Mouse (Mus musculus): Measurements from ENCODE around the gene Efna1. TPM values are rescaled to one million over a fixed set of nuclear protein-coding genes. Genes with fewer than 3 reads are reported as not detected.
A peak's percentile ranks its signal among the peaks of the same experiment; 100 is the strongest.

Gene Efna1
- 10 to 100 TPM in 1 of 2 experiments, 1 to 10 TPM in 1; 7.9 to 13.1 TPM for total RNA-seq (2021)
- long read RNA-seq, experiment 1, transcript Efna1-201 (5 exons, 1,480 nt), result major isoform, 9 of 10 reads
- long read RNA-seq, experiment 1, partial matches to known transcripts, result 0 of 10 reads
- long read RNA-seq, experiment 1, other reads (novel, unspliced or antisense), result 1 of 10 reads
- long read RNA-seq, experiment 2, transcript Efna1-201 (5 exons, 1,480 nt), result major isoform, 17 of 17 reads
- long read RNA-seq, experiment 2, partial matches to known transcripts, result 0 of 17 reads
- long read RNA-seq, experiment 2, other reads (novel, unspliced or antisense), result 0 of 17 reads

- H3K4me3 ChIP-seq, result peak within 1 kb of the TSS; percentile 85
- TF ChIP-seq CTCF (IDR thresholded peaks at IDR 0.05), result no peak
- intact Hi-C loops (cut with DNase I), result loop anchor here (2.0 kb wide), 1 partner anchor 14 kb away; no protein-coding TSS in a partner anchor
- H3K27ac ChIP-seq, result peak within 1 kb of the TSS; percentile 96
- DNase-seq, result peak; percentile 72
Measured at GRCm38 (mm10) chr3:89280606-89281511, at the start of gene Efna1. Gene Efna1 (minus strand): TSS chr3:89281142.

- TF ChIP-seq CTCF (IDR thresholded peaks at IDR 0.05), result no peak
- H3K4me3 ChIP-seq, result no peak overlapping the region
- no peak for DNase-seq
- no peak overlapping the region for H3K27ac ChIP-seq
- intact Hi-C loops (cut with DNase I), result no loop called here
Measured at GRCm38 (mm10) chr3:89330346-89330745, 49.4 kb upstream of the Efna1 start.

GRCm38 (mm10) chr3:89328623-89329022 lies 47.7 kb upstream of the Efna1 start:
- intact Hi-C loops (cut with DNase I), result no loop called here
- Histone ChIP-seq H3K4me3 (no peak overlapping the region), H3K27ac (no peak overlapping the region)
- TF ChIP-seq CTCF (IDR thresholded peaks at IDR 0.05), result no peak
- no peak for DNase-seq

- H3K27ac ChIP-seq, result no peak overlapping the region
- H3K4me3 ChIP-seq, result no peak overlapping the region
- intact Hi-C loops (cut with DNase I), result no loop called here
- TF ChIP-seq CTCF (IDR thresholded peaks at IDR 0.05), result no peak
- no peak for DNase-seq
Measured at GRCm38 (mm10) chr3:89327371-89327870, 46.5 kb upstream of the Efna1 start.

GRCm38 (mm10) chr3:89325882-89326281 lies 44.9 kb upstream of the Efna1 start:
- DNase-seq, result no peak
- intact Hi-C loops (cut with DNase I), result no loop called here
- TF ChIP-seq CTCF (IDR thresholded peaks at IDR 0.05), result no peak
- no peak overlapping the region for H3K4me3 ChIP-seq
- no peak overlapping the region for H3K27ac ChIP-seq

GRCm38 (mm10) chr3:89322514-89323165 lies 41.7 kb upstream of the Efna1 start, which contains the start of gene Efna3:
Gene Efna3 (minus strand): TSS chr3:89322965.
- TF ChIP-seq CTCF (IDR thresholded peaks at IDR 0.05), result no peak
- H3K27ac ChIP-seq, result no peak within 1 kb of the TSS
- peak within 1 kb of the TSS; percentile 73 for H3K4me3 ChIP-seq
- peak; percentile 70 for DNase-seq
- intact Hi-C loops (cut with DNase I), result no loop called here

GRCm38 (mm10) chr3:89322131-89322500 lies 41.2 kb upstream of the Efna1 start:
- TF ChIP-seq CTCF (IDR thresholded peaks at IDR 0.05), result no peak
- peak overlapping the region; percentile 73 for H3K4me3 ChIP-seq
- no peak overlapping the region for H3K27ac ChIP-seq
- DNase-seq, result no peak
- intact Hi-C loops (cut with DNase I), result no loop called here

- intact Hi-C loops (cut with DNase I), result no loop called here
- no peak for TF ChIP-seq CTCF (IDR thresholded peaks at IDR 0.05)
- Histone ChIP-seq H3K4me3 (peak overlapping the region; percentile 73), H3K27ac (no peak overlapping the region)
- peak; percentile 37 for DNase-seq
Measured at GRCm38 (mm10) chr3:89321183-89322130, 40.5 kb upstream of the Efna1 start.

GRCm38 (mm10) chr3:89320581-89321182 lies 39.7 kb upstream of the Efna1 start:
- intact Hi-C loops (cut with DNase I), result no loop called here
- Histone ChIP-seq H3K4me3 (peak overlapping the region; percentile 73), H3K27ac (no peak overlapping the region)
- no peak for DNase-seq
- TF ChIP-seq CTCF (IDR thresholded peaks at IDR 0.05), result no peak

GRCm38 (mm10) chr3:89319591-89320350 lies 38.8 kb upstream of the Efna1 start:
- intact Hi-C loops (cut with DNase I), result no loop called here

More at GRCm38 (mm10) chr3:89319591-89320350, 38.8 kb upstream of the Efna1 start:
- H3K27ac ChIP-seq, result no peak overlapping the region
- no peak for TF ChIP-seq CTCF (IDR thresholded peaks at IDR 0.05)
- peak overlapping the region; percentile 60 for H3K4me3 ChIP-seq
- DNase-seq, result no peak
